Mouse (Mus musculus) E14TG2a.4 (cell line): Measurements from ENCODE around the gene Smurf2.

Experiments
- CTCF ChIP-seq: conservative IDR thresholded peaks from 2 replicates; pipeline ENCODE4 v1.5.1; 2014; ENCODE audit warnings: low read length
- NANOG ChIP-seq: IDR thresholded peaks from 2 replicates; pipeline ENCODE4 v1.6.1; 2014; ENCODE audit warnings: borderline replicate concordance, low read length, mixed read lengths
- POU5F1 ChIP-seq: IDR thresholded peaks from 2 replicates; pipeline ENCODE4 v1.6.1; 2014; ENCODE audit warnings: low read length, borderline replicate concordance

DNA sequence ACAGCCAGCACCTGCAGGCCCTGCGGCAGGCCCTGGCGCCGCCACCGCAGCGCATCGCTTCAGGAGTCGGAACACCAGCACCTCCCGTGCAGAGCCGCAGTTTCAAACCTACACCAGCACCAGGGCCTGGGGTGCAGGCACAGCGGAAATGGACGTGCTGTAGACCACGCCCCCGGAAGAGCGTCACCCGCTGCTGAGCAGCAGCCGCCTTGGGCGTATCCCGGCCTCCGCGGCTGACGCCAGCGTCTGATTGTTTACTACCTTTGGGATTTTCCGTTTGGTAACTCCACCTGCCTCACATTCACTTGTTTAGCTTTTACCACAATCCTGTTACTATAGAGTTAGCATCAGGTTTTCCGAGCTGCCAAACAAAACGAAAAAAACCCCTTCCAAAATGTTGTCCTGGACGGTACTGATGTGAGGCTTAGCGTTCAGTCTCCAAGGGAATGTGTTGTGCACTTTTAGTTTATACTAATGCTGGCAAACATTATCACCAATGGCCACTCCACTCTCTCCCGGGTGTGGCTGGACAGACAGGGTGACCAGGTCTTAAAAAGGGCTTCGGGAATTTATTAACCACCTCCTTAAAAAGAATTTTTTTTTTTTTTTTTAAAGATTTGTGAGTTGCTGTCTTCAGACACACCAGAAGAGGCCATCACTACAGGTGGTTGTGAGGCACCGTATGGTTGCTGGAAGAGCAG is 141.0 kb downstream of the Smurf2 start, which contains the start of gene Polg2:
- TF ChIP-seq CTCF (no peak), POU5F1 (no peak), NANOG (no peak)
